In the genomic region with DNA sequence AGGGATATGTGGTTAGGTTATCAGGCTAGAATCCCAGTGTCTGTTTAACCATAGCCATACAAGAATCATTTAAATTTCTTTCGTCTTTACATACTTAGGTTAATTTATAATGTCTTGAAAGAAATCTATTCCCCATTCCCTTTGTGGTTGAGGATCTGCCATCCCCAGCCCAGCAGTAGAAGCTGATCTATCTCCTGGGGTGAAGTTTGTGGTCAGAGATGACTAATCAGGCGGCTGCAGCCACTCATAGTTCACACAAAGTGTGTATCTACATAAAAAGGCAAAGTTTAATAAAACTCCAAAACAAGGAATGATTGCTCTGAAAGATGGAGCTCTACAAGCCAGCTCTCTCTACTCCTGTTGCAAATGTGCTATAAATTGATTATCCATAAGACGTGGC, we compare ENCODE assay signal across 21 mouse cellular contexts. TPM values are rescaled to one million over a fixed set of nuclear protein-coding genes. Genes with fewer than 3 reads are reported as not detected.
DNase-seq lines count a peak whose midpoint lies in the region; ATAC-seq and TF ChIP-seq lines count a peak whose summit lies in the region.
"Had no signal": no experiment of that assay in that cellular context is flagged by ENCODE, and none has a peak within 500 bp of the region (broad histone marks: within the 10 kb centered on the region; RNA-seq: fewer than 3 reads in every experiment).

No protein-coding gene starts in this region.

- WGBS in kidney, adult 2 months, result 77% methylated on average over 3 of the region's 3 CpGs
- 92% methylated on average over 3 of the region's 3 CpGs for WGBS in midbrain, embryonic 13.5 days

- H3K4me2 ChIP-seq in midbrain, embryonic 13.5 days (replicated peaks), result no peak overlapping the region
- H3K4me2 ChIP-seq: embryonic facial prominence, embryonic 12.5 days; forebrain, embryonic 15.5 days; heart, embryonic 12.5 days; hindbrain, embryonic 15.5 days had no signal

- H3K4me3 ChIP-seq in kidney, adult 2 months (ENCODE audit: insufficient read depth, low read depth, low read length), result no peak overlapping the region
- H3K4me3 ChIP-seq in G1E (ENCODE audit: low read depth, low read length), result no peak overlapping the region
- H3K4me3 ChIP-seq in midbrain, embryonic 13.5 days (replicated peaks), result no peak overlapping the region
- H3K4me3 ChIP-seq: embryonic facial prominence, embryonic 12.5 days; forebrain, embryonic 15.5 days; heart, embryonic 12.5 days; hindbrain, embryonic 15.5 days had no signal

- H3K27me3 ChIP-seq in kidney, adult 2 months (replicated peaks; ENCODE audit: control insufficient read depth, insufficient read depth, low read length), result no peaks in the 10 kb centered on the region
- H3K27me3 ChIP-seq in G1E (ENCODE audit: insufficient read depth, low read length), result peaks cover 46% of the 10 kb centered on the region
- H3K27me3 ChIP-seq in midbrain, embryonic 13.5 days, result no peaks in the 10 kb centered on the region
- H3K27me3 ChIP-seq: CH12.LX; embryonic facial prominence, embryonic 12.5 days; forebrain, embryonic 15.5 days; heart, embryonic 12.5 days; hindbrain, embryonic 15.5 days had no signal

- TF ChIP-seq POLR2A in kidney, adult 2 months (IDR thresholded peaks at IDR 0.05; ENCODE audit: low read depth, low read length), result no peak

- DNase-seq in kidney, postnatal 4 days, result peak; percentile 19 to 42
- no peak for DNase-seq in kidney, adult 2 months
- DNase-seq in G1E (ENCODE audit: low spot score) (no peak), NIH3T3 (ENCODE audit: low read depth) (peak; percentile 33)
- no peak for DNase-seq in lung, postnatal 36 days
- no peak for DNase-seq in embryo, embryonic 10 days (ENCODE audit: low spot score)
- DNase-seq: adrenal gland, postnatal 10 days; cerebellum, adult 18-20 months; cerebellum, adult 9-11 months; cerebellum, postnatal 36 days; gastrocnemius, postnatal 14 days; heart, postnatal 36 days; kidney, adult 8-10 months had no signal

- TF ChIP-seq CTCF in kidney, adult 2 months (conservative IDR thresholded peaks at IDR 0.05; ENCODE audit: insufficient read depth, insufficient read length, low read depth, low read length), result no peak
- TF ChIP-seq CTCF in G1E (IDR thresholded peaks at IDR 0.05; ENCODE audit: low read depth, low read length), result no peak

- peak; percentile 31; the same call in 1 of the 2 replicates for ATAC-seq in G1E (ENCODE audit: extremely low read depth, insufficient number of reproducible peaks, low FRiP score, poor library complexity, severe bottlenecking)
- peak; percentile 76 for ATAC-seq in megakaryocyte-erythroid progenitor cell, adult 5-6 weeks (replicated peaks; ENCODE audit: low FRiP score, low TSS enrichment, poor library complexity, severe bottlenecking)
- ATAC-seq in midbrain, embryonic 13.5 days, result no peak
- ATAC-seq: forebrain, embryonic 15.5 days; intestine, embryonic 16.5 days had no signal

- H3K9ac ChIP-seq in midbrain, embryonic 13.5 days (replicated peaks), result no peak overlapping the region
- H3K9ac ChIP-seq: embryonic facial prominence, embryonic 12.5 days; forebrain, embryonic 15.5 days; heart, embryonic 12.5 days; hindbrain, embryonic 15.5 days had no signal

- no peaks in the 10 kb centered on the region for H3K9me3 ChIP-seq in G1E (replicated peaks)
- H3K9me3 ChIP-seq in midbrain, embryonic 13.5 days, result no peaks in the 10 kb centered on the region
- H3K9me3 ChIP-seq: embryonic facial prominence, embryonic 12.5 days; forebrain, embryonic 15.5 days; heart, embryonic 12.5 days; hindbrain, embryonic 15.5 days had no signal

- H3K36me3 ChIP-seq in kidney, adult 2 months (ENCODE audit: control insufficient read depth, insufficient read depth, low read length), result no peaks in the 10 kb centered on the region
- no peaks in the 10 kb centered on the region for H3K36me3 ChIP-seq in G1E (replicated peaks)
- H3K36me3 ChIP-seq in midbrain, embryonic 13.5 days, result no peaks in the 10 kb centered on the region
- H3K36me3 ChIP-seq: embryonic facial prominence, embryonic 12.5 days; forebrain, embryonic 15.5 days; heart, embryonic 12.5 days; hindbrain, embryonic 15.5 days had no signal

- H3K27ac ChIP-seq in kidney, adult 2 months (ENCODE audit: insufficient read depth, low read depth, low read length), result no peak overlapping the region
- H3K27ac ChIP-seq in midbrain, embryonic 13.5 days, result no peak overlapping the region
- H3K27ac ChIP-seq: embryonic facial prominence, embryonic 12.5 days; forebrain, embryonic 15.5 days; hindbrain, embryonic 15.5 days had no signal

- H3K4me1 ChIP-seq in kidney, adult 2 months (ENCODE audit: control insufficient read depth, insufficient read depth, low read length), result no peaks in the 10 kb centered on the region
- peaks cover 27% of the 10 kb centered on the region for H3K4me1 ChIP-seq in G1E (ENCODE audit: insufficient read depth, low read depth, low read length)
- no peaks in the 10 kb centered on the region for H3K4me1 ChIP-seq in midbrain, embryonic 13.5 days (replicated peaks)
- H3K4me1 ChIP-seq: embryonic facial prominence, embryonic 12.5 days; forebrain, embryonic 15.5 days; hindbrain, embryonic 15.5 days had no signal

RNA-seq across cellular contexts. Expression of a gene that starts 33.6 kb away (rescaled TPM):
- 0.77 and 0.92 TPM in 2 replicates for polyA plus RNA-seq in kidney, adult 2 months (2012; rRNA removed)
- total RNA-seq in G1E (2014; fragmentation: Nextera tagmentation) (not detected in 2 replicates), G1E (2017) (0.05 TPM in 1 of 2 replicates, not detected in the other)
- polyA plus RNA-seq in G1E (2012), result not detected in 2 replicates
- not detected in 2 replicates for total RNA-seq in megakaryocyte-erythroid progenitor cell, adult 5-6 weeks (2014; fragmentation: Nextera tagmentation)
- not detected in 2 replicates for total RNA-seq in megakaryocyte-erythroid progenitor cell, adult 5-6 weeks (2017)
- not detected in 2 replicates for polyA plus RNA-seq in midbrain, embryonic 13.5 days (2015; fragmentation: Nextera tagmentation; extraction: Ambion mirVana)
- polyA plus RNA-seq: embryonic facial prominence, embryonic 12.5 days; forebrain, embryonic 15.5 days; hindbrain, embryonic 15.5 days had no signal

Comparison
In these comparisons a context has a peak if more than half of its experiments do, and no peak if none do; other contexts are left out.
1. DNase-seq: peak in kidney, postnatal 4 days (2 of 2) and NIH3T3 (single experiment); none in kidney, adult 2 months (single experiment), G1E (single experiment), lung, postnatal 36 days (single experiment) and embryo, embryonic 10 days (single experiment).